Mouse (Mus musculus): ENCODE results near the gene 2700097O09Rik. TPM values are rescaled to one million over a fixed set of nuclear protein-coding genes. Genes with fewer than 3 reads are reported as not detected.
"Not testable (repeated sequence)": the region's sequence is repeated elsewhere in the genome, so short reads cannot be mapped to it uniquely, and the experiment has no call there.

2700097O09Rik gene
- total RNA-seq, 4 experiments from 2014 or later: 10.2 to 18.1 (median 12.7) TPM

DNA sequence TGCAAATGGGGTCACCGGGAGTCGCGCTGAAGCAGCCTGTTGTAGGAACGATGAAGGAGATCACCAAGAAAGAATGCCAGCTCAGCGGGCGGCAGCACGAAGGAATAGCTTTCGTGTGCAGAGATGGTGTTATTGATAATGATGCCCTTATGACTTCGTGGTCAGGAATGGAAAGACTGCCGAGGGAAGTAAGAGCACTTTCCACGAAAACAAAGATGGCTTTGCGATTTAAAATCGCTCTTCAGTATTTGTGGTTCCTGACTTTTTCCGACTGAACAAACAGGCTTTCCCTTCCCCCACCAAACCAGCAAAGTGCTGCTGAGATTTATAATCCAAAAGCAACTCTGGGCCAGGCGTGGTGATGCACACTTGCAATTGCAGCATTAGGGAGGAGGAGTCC, 38.9 kb downstream of the 2700097O09Rik start:
- DNase-seq: no peak

GRCm38 (mm10) chr12:55027088-55027487, 52.8 kb downstream of the 2700097O09Rik start:
- DNase-seq: no peak

GRCm38 (mm10) chr12:55023284-55023683, 56.6 kb downstream of the 2700097O09Rik start:
- no peak for DNase-seq

DNA sequence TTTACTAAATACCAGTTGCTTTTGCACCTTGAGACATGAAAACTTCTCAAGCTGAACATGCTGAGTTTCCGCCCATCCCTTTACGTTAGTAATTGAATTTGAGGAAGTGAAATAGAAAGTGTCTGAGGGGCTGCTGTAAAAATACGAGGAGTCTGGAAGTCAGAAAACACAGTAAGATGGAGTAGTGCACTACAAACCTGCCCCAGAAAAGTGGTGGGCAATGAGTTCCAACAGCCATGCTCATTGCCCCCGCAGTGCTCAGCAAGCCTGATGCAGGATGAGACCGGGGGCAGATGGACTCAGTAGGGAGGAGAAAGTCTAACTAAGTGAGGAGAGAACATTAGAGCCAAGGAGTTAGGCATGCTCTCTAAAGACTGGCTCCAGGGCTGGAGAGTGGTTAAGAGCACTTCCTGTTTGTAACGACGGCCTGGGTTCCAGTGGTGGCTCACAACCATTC, 60.5 kb downstream of the 2700097O09Rik start:
- no peak for DNase-seq

- DNase-seq: no peak
Measured at GRCm38 (mm10) chr12:55017119-55017721, 62.7 kb downstream of the 2700097O09Rik start.

- DNase-seq: no peak
Measured at GRCm38 (mm10) chr12:55016339-55017118, 63.4 kb downstream of the 2700097O09Rik start.

DNA sequence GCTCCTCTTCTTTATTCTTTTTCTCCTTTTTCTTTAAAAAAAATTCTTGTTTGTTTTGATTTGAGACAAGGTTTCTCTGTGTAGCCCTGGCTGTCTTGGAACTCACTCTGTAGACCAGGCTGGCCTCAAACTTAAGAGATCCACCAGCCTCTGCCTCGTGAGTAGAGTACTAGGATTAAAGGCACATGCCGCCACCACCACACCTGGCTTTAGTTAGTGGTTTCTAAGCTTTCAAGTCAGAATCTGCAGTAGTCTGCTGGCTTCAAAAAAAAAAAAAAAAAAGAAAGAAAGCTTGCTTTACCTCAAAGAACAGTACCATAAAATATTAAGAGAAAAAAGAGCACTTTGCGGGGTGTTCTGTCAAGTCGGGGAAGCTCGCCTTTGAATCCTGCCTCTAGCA, 64.5 kb downstream of the 2700097O09Rik start:
- no peak for DNase-seq

DNA sequence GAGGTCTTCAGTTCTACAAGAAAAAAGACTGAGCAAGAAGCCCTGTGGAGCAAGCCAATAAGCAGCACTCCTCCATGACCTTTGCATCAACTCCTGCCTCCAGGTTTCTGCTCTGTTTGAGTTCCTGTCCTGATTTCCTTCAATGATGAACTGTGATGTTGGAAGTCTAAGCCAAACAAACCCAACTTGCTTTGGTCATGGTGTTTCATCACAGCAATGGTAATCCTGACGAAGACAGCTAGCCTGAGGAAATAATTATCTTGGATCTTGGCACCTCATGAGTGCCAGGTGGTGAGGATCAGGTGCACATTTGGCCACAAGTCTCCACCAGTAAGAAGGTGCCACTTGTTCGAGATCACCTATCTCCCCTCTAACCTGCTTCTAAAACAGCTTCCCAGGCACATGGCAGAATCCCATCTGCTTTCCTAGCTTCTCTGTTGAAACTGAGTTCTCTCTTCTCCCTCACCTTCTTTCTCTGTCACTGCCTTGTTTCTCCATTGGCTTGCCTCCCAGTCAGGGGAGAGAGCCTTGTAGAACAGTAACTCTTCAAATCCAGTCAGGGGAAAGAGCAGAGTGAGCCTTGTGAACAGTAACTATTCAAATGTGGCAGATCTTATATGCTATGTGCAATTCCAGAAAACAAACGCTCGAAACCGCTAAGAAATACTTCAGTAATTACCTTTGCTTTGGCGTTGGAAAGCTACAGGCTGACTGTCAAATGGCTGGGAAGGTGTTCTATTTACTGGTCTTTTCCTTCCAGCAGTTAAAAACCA, 66.1 kb downstream of the 2700097O09Rik start, which contains the start of gene Baz1a:
Gene Baz1a (minus strand): TSS at position 723 of the 773 bp plus-strand sequence.
- DNase-seq: no peak

DNA sequence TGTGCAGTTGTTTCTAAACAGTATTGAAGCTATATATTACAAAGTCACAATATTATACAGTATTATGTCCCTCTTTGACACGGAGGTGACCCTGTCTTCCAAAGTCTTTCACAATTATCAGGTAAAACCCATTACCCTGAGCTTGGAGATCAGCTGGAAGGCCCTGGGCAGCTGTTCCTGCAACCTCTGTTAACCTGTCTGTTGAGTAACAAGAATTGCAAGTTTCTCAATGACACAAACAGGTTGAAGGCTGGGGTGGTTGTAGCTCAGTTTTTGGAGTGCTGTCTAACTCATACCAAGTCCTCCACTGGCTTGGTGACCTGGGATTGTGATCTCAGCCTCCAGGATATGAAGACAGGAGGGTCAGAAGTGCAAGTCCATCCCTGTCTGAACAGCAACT, 66.9 kb downstream of the 2700097O09Rik start:
- no peak for DNase-seq

- no peak for DNase-seq
Measured at GRCm38 (mm10) chr12:55007361-55008008, 72.4 kb downstream of the 2700097O09Rik start.

DNA sequence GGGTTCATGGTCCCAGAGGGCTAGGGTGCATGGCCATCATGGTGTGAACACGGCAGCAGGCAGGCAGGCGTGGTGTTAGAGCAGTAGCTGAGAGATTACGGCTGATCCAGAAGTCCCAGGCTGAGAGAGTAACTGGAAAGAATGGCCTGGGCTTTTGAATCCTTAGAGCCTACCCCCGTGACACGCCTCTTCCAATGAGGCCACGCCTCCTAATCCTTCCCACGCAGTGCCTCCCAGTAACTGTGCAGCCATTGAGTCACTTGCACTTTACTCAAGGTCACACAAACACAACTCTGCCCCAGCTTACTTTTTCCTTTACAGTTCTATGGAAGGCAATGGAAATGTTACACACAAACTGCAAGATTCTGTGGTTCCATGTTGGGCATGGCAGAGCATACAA, 73.8 kb downstream of the 2700097O09Rik start:
- DNase-seq: no peak

- DNase-seq: no peak
Measured at GRCm38 (mm10) chr12:55004396-55004795, 75.5 kb downstream of the 2700097O09Rik start.

DNA sequence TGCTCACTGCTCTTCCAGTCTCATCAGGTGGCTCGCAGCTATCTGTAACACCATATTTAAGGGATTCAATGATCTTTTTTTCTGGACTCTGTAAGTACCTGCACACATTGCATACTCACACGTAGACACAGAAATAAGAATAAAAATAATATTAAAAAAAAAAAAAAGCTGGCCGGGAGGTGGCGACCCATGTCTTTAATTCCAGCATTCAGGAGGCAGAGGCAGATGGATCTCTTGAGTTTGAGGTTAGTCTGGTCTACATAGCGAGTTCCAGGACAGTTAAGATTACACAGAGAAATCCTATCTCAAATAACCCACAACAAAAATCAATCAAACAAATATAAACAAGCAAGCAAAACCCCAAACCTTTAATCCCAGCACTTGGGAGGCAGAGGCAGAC, 76.1 kb downstream of the 2700097O09Rik start:
- DNase-seq: no peak

DNA sequence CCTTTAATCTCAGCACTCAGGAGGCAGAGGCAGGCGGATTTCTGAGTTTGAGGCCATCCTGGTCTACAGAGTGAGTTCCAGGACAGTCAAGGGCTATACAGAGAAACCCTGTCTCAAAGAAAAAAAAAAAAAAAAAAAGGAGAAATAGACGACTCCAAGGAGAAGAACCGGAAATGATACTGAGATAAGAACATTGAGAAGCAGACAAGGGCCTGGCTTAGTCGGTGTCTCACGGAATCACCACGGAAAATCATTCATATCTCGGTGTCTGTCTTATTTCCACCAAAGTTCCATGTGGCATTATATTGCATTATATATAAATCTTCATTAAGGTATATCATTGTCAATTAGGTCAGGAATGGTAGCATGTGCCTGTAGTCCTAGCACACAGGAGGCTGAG, 77.4 kb downstream of the 2700097O09Rik start:
- DNase-seq: not testable (repeated sequence)

GRCm38 (mm10) chr12:54999016-54999690, 80.8 kb downstream of the 2700097O09Rik start:
- peak; percentile 6 for DNase-seq

GRCm38 (mm10) chr12:54998411-54998810, 81.5 kb downstream of the 2700097O09Rik start:
- DNase-seq: no peak

DNA sequence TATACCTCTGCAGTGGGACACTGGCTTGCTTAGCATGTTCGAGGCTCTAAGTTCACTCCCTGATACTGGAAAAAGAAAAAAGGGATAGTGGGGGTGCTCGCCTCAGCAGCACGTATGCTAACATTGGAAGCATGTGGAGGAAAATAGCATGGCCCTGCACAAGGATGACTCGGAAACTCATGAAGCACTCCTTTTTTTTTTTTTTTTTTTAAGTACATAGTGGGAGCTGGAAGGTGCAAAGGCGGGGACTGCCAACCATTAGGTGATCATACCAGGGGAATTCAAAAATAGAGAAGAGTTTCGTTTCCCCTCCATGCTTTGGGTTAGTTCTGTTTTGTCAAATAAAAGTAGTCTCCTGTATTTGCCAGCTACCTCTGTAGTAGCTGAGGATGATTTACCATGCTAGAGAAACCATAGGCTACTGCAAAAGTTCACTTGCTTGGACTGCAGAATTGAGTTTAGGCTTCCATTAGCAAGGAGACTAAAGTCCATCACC, 82.9 kb downstream of the 2700097O09Rik start:
- DNase-seq: no peak

DNA sequence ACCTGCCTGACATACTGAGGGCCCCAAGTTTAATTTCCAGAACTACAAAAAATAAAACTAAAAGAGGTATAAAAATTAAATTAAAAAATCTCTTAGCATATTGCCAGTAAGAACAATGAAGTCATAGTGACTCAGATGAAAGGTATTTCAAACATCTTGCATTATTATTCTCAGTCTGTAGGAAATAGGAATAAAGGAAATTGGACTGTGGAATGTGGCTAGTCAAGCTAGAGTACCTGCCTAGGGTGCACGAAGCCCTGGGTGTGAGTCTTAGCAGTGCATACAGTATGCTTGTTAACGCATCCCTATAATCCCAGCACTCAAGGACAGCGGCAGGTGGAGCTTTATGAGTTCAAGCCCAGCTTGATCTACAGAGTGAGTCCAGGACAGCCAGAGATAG, 83.9 kb downstream of the 2700097O09Rik start:
- DNase-seq: no peak
